Mouse (Mus musculus): ENCODE results near the gene Ccdc88a. TPM values are rescaled to one million over a fixed set of nuclear protein-coding genes. Genes with fewer than 3 reads are reported as not detected.
"Not testable (repeated sequence)": the region's sequence is repeated elsewhere in the genome, so short reads cannot be mapped to it uniquely, and the experiment has no call there.

Gene Ccdc88a
- total RNA-seq, 1 experiment from 2014 or later: 53.1 TPM

GRCm38 (mm10) chr11:29544225-29544945 lies 170.9 kb downstream of the Ccdc88a start:
- ATAC-seq (replicated peaks in 1 of 2; ENCODE audit: insufficient read depth in 1 of 2, low FRiP score in 2 of 2, low TSS enrichment in 1 of 2, low read depth in 1 of 2, poor library complexity in 2 of 2, severe bottlenecking in 2 of 2): no peak

GRCm38 (mm10) chr11:29545150-29545752 lies 171.8 kb downstream of the Ccdc88a start:
- not testable (repeated sequence) for ATAC-seq (replicated peaks in 1 of 2; ENCODE audit: insufficient read depth in 1 of 2, low FRiP score in 2 of 2, low TSS enrichment in 1 of 2, low read depth in 1 of 2, poor library complexity in 2 of 2, severe bottlenecking in 2 of 2)

GRCm38 (mm10) chr11:29546297-29546696 lies 172.8 kb downstream of the Ccdc88a start:
- not testable (repeated sequence) for ATAC-seq (replicated peaks in 1 of 2; ENCODE audit: insufficient read depth in 1 of 2, low FRiP score in 2 of 2, low TSS enrichment in 1 of 2, low read depth in 1 of 2, poor library complexity in 2 of 2, severe bottlenecking in 2 of 2)

DNA sequence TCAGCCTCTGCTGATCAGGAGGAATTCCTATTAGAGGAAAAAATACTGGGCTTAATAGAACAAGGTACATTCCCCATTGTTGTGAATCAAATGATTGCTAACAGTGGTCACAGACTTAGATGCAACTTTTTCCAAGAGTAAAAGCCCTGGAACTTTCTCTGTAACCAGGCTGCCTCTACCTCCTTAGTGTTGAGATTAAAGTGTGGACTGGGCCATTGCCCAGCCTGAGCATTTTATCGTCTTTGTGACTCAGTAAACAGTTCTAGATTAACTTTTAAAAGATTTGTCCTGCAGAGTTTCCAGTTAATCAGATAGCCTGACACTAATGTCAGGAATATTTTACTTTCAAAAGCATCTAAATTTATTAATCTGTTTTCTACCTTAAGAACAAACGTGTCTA lies 173.3 kb downstream of the Ccdc88a start:
- ATAC-seq (replicated peaks in 1 of 2; ENCODE audit: insufficient read depth in 1 of 2, low FRiP score in 2 of 2, low TSS enrichment in 1 of 2, low read depth in 1 of 2, poor library complexity in 2 of 2, severe bottlenecking in 2 of 2): no peak

DNA sequence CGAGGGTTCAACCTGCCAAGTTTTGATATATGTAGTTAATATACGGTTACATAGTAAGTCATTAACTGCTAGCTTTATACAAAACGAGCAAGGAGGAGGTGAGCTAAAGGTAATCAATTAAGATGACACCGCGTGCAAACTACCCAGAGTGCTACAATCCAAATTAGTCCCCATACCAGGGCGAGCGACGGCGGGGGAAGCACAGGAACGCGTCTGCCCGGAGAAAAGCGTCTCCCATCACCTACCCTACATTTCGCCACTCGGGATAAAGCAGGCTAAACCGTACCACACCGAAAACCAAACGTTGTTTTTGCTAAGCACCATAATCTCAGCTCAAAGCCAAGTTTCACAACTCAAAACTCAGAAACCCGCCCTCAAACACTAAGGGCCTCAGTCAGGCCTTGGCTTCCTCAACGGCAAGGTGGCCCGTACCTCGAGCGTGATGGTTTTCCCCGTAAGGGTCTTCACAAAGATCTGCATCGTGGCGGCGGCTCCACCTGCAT lies 173.8 kb downstream of the Ccdc88a start:
- peak in 1 of 2 experiments; percentile 6; a peak in 3 of 4 replicates for ATAC-seq (replicated peaks in 1 of 2; ENCODE audit: insufficient read depth in 1 of 2, low FRiP score in 2 of 2, low TSS enrichment in 1 of 2, low read depth in 1 of 2, poor library complexity in 2 of 2, severe bottlenecking in 2 of 2)

GRCm38 (mm10) chr11:29547752-29548503 lies 174.5 kb downstream of the Ccdc88a start, which contains the start of the genes Clhc1 and Rps27a:
TSS of gene Clhc1 (plus strand) at chr11:29547950.
TSS of gene Rps27a (minus strand) at chr11:29548109.
- peak; percentile 89 to 91 for ATAC-seq (replicated peaks in 1 of 2; ENCODE audit: insufficient read depth in 1 of 2, low FRiP score in 2 of 2, low TSS enrichment in 1 of 2, low read depth in 1 of 2, poor library complexity in 2 of 2, severe bottlenecking in 2 of 2)

DNA sequence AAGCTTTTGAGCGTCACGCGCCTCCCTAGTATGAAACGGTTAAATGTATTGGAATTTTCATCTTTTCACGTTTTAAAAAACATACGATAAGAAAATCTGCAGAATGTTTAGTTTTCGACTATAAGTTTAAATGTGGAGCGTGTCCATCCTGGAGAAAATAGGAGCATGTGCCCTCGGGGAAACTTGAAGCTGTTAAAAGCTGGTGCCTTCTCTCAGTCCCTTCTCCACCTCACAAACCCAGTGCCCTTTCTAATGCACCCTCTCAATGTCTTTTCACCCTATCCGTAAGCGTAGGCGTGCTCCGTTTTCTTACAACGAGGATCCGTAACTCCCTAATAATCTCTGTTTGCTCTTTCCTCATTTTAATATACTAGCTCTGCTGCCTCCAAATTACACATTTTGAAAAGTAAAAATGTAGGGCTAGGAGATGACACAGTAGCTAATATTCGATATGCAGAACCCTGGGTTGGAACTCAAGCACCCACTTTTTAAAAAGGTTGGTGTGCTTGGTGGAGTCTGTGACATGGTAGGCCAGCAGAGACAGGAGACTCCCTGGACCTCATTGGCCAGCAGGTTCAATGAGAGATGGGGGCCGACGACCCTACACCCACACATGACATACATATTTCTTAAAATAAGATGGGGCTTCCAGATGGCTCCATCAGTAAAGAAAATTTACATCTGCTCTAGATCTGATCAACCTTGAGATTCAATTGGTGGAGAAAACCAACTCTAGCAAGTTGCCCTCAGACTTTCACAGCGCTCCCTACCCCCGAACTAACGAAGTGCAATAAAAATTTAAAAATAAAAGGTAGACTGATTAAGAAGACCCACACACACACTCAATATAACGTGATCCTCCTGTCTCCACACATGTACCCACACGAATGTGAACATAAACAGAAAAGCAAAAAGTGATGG lies 175.3 kb downstream of the Ccdc88a start:
- ATAC-seq (replicated peaks in 1 of 2; ENCODE audit: insufficient read depth in 1 of 2, low FRiP score in 2 of 2, low TSS enrichment in 1 of 2, low read depth in 1 of 2, poor library complexity in 2 of 2, severe bottlenecking in 2 of 2): no peak

DNA sequence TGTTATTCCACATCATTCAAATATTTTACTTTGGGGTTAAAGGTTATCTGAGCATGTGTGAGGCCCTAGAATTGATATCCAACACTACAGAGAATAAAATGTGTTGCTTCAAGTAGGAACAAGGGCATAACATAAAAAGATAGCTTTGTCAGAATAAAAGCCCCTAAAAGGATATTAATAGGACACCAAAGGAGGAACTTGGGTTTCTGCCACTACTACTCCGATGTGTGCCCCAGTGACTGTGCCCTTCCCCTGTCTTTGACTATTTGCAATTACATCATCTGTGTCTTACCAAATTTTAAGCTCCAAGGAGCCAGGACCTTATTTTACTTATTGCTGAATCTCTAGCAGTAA lies 175.9 kb downstream of the Ccdc88a start:
- ATAC-seq (replicated peaks in 1 of 2; ENCODE audit: insufficient read depth in 1 of 2, low FRiP score in 2 of 2, low TSS enrichment in 1 of 2, low read depth in 1 of 2, poor library complexity in 2 of 2, severe bottlenecking in 2 of 2): peak; percentile 55 to 61

Other genes starting within 250 kb of the Ccdc88a start
- gene Pnpt1, start 242.9 kb upstream of the Ccdc88a start, total RNA-seq (2017): 54.3 and 64.4 TPM in 2 replicates
- 180 and 181 TPM in 2 replicates for gene Ppp4r3b, start 200.8 kb upstream of the Ccdc88a start, total RNA-seq (2017)
- 61.2 and 65.3 TPM in 2 replicates for gene Cfap36, start 126.2 kb upstream of the Ccdc88a start, total RNA-seq (2017)
- gene Prorsd1, start 141.4 kb downstream of the Ccdc88a start, total RNA-seq (2017): 50.8 and 60.4 TPM in 2 replicates
- 66.2 and 80.5 TPM in 2 replicates for gene Mtif2, start 152.8 kb downstream of the Ccdc88a start, total RNA-seq (2017)
- gene Clhc1, start 174.3 kb downstream of the Ccdc88a start, total RNA-seq (2017): not detected in 2 replicates
- gene Rps27a, start 174.5 kb downstream of the Ccdc88a start, total RNA-seq (2017): 774 and 1,451 TPM in 2 replicates

All from hematopoietic stem cell, adult 5-6 weeks (primary cell).